Mouse (Mus musculus) cerebellum, adult 9-11 months (tissue): ENCODE results near the gene Nucks1.

ENCODE experiments used
- DNase-seq: peaks from one replicate; pipeline ENCODE4 v3.0.0; 2022

The Nucks1 gene

DNA sequence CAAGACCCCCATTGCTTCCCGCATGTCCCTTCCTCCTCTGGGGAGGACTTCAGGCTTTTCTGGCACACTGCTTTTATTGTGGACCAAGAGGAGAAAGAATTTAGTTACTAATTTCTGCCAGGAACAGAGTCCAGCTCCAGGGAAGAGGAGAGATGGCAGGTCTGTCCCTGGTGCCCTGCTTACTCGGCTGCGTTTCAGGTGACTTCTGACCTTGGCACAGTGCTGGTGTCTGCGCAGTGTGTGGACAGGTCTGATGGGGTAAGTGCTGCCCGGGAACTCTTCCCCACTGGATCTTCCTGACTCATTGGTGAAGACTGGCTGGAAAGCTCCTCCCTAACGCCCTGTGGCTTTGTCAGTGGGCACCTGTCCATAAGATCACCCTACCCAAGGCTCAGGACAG, 58.6 kb downstream of the Nucks1 start:
- DNase-seq = no peak

DNA sequence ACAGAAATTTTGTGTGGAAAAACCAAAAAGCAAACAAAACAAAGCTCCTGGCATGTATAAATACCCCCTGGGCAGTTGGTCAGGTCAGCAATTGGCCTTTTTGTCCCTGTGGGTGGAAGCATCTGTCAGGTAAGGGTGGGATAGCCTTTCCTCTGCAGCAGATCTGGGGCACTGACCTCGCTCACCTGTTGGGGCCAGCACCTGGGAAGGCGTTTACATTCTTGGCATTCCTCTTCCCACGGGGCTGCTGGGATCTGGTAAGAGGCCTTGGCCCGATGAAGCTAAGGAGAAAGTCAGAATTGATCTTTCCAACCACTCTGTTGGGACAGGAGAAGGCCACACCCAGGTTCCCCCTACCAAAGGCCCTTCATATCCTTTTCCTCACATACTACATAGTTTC, 59.5 kb downstream of the Nucks1 start:
- no peak for DNase-seq

DNA sequence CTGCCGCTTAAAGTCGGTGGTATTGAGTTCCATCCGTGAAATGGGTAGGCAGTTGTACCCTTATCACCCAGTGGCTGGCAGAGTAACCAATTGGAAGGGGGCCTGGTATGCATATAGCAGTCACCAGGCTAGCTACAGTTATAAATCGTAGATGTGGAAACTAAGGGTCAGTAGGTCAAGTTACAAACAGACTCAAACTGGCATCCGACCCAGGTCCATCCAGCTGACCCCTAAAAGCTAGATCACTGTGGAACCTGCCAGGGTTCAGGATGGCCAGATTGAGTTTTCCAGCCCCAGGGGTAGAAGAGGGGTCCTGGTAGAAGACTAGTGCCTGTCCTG, 60.0 kb downstream of the Nucks1 start:
- no peak for DNase-seq

DNA sequence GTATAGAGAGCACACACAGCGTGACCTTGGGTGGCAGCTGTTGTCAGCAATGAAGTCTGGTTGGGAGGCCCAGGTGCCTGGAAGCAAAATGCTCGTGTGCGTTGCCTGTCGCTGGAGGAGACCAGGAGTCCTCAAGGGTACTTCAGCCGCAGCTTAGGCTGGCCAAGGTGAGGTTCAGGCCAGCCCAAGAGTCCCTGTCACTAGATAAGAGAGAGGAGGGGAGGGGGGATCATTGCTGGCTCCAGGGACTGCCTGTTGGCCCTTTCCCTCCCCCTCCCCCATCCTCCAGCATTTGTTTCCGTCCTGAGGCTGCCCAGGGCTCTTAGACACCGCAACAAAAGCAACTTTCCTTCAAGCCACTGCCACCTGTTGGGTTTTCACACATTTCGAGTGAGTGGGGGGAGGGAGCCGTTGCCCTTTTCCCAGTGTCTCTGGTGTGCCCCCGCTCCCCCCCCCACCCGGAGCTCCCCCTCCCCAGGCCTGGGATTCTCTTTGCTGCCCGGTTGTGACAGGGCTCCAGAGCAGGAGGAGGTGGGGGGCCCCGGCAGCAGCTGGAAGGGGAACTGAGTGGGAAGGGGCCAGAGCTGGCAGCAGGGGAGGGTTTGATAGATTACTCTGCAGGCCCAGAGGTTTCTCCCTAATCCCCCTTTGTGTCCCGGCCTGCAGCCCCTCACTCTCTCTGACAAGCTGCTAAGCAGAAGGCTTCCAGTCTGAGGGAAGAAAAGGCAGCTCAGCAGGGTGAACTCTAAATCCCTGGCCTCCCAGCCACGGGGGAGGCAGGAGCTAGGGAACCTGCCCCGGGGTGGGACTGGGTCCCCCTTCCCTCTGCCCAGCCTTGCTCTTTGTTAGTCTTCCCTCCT, 60.6 kb downstream of the Nucks1 start:
- no peak for DNase-seq

DNA sequence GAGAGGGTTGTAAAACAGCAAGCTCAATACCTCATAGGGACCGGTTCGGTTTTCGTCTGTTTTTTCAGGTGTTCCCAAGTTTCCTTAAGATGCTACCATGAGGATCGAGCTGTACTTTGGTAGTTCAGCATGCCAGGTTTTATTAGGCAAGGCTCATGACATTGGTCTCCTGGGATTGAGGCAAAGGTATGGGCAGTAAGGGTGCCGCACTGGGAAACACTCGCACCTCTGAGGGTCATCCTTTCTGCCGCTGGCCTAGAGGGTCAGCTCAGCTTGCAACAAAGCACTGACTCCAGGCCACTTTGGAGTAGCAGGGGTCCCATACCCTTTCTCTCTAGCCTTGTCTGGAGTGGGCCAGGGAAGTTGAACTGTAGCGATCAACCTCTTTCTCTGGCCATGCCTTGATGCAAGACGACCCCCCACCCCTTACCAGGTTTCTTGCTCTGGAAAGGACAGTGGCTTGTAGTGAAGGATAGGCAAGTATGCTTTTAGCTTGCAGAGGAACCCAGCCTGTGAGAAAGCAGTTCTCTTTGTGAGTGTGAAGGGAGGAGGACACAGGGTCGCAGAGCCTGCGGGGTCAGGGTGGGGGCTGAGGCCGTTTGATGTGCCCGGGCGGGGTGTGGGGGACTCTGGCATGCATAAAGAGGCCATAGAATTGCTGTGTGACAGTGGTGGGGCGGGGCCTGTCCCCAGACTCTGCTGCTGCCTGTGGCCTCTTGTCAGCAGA, 61.6 kb downstream of the Nucks1 start:
- no peak for DNase-seq

DNA sequence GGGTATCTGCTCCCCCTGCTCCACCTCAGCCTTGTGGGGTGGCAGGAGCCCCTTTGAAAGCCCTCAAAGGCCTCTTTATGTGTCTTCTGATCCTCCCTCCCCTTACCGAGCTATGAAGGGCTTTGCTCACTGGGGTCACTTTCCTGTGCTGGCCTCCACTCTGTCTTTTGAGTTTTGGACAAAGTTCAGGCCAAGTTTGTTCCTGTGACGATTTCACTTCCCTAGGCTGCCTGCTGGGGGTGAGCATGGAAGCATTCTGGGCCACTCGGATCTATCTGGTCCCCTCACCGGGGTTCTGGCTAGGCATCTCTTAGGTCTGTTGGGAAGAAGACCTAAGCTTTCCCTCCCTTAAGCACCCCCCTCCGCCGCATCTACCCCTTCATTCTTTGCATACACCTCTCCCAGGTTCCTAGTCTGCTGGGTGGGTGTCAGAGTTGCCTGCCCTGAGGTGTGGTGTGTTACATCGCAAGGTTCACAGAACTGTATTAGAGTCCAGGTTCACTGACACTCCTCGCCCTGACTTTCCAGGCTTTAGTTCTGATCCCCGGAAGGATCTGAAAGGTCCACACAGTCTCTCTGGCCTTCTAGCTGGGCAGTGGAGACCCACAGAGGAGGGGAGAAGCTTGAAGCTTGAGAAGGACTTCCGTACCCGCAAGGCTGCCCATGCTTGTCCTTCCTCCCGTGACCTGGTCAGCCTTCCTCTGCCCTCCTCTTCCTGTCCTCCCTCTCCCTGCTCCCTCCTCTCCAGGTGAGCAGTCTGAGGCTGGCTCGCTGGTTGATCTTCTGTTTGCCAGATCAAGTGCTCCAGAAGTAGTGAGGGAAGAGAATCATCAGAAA, 62.4 kb downstream of the Nucks1 start:
- no peak for DNase-seq

DNA sequence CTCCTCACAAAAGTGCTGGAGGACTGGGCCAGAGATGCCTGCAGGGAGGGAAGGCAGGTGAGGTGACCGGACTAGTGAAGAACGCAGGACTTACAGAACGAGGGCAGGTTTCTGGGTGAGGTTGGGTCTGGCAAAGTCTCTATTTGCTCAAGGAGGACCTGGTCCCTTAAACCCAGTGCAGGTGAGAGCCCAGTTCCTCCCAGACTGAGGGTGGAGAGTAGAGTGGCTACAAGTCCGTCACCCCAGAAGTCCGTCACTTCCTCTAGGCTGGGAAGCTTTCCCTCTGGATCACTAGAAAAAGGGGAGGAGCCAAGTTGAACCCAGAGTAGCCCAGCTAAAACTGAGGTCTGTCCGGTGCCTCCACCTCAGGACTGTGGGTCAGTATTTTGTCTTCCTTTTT, 63.7 kb downstream of the Nucks1 start:
- DNase-seq = no peak

DNA sequence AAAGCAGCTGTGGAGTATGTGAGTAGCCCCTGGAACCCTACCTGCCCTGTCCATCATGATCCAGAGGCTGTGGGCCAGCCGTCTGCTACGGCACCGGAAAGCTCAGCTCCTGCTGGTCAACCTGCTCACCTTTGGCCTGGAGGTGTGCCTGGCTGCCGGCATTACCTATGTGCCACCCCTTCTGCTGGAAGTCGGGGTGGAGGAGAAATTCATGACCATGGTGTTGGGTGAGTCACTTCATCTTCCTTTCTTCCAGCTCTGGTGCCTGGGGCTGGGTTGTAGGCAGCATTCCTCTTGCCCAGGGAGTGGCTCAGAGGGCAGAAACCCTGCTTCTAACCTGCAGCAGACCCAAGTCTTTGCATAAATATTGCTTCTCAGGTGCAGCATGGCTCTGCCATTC, 66.6 kb downstream of the Nucks1 start:
- no peak for DNase-seq

DNA sequence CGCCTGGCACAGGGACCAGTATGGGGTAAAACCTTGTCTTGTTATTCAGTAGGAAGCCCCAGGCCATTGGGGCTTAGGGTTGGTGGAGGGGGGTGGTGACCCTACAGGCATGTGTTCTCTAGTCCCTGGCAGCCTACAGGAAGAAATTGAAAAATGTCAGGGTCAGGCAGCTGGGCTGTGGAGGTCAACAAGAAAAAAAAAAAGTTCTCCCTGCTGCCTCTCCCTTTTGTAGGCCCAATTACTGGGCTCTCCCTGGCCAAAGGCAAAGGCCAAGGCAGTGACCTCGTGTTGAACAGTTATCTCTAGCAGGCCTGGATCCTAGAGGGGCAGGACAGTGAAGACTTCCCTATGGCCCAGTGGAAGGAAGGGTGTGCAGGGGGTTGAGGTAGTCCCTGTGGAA, 70.1 kb downstream of the Nucks1 start:
- no peak for DNase-seq

DNA sequence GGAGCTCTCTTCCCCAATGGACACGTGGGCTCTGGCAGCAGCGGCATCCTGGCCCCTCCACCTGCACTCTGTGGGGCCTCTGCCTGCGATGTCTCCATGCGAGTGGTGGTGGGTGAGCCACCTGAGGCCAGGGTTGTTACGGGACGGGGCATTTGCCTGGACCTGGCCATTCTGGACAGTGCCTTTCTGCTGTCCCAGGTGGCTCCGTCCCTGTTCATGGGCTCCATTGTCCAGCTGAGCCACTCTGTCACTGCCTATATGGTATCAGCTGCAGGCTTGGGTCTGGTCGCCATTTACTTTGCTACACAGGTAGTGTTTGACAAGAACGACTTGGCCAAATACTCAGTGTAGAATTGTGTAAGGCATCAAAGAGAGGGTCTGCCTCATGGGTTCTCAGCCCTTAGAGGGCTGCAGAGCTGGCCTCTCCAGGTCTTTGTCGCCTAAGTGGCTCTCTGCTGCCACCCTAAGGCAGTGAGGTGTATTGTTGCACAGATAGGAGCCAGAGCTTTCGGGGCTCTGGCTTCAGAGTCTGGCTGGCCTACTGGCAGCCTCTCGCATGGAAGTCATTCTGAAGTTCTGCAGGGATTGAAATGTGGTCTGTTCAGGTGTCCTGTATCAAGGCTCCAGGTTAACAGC, 71.2 kb downstream of the Nucks1 start:
- peak; percentile 69 for DNase-seq

DNA sequence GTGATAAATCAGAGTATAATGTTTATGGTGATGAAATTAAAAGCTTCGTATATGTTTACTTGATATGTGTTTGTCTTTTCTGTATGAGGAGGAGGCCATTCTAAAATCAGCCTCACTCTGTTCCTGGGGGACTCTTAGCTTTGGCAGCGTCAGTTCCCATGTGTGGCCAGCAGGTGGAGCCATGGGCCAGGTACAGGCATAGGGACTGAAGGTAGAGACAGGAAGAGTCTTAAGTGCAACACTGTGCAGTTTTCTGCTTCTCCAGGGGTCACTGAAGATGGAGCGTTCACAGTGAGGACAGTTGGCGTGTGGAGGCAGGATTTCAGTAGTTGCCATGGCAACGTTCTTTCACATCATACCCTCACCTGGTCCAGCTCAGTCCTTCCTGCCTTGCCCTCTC, 72.6 kb downstream of the Nucks1 start:
- peak; percentile 72 for DNase-seq

DNA sequence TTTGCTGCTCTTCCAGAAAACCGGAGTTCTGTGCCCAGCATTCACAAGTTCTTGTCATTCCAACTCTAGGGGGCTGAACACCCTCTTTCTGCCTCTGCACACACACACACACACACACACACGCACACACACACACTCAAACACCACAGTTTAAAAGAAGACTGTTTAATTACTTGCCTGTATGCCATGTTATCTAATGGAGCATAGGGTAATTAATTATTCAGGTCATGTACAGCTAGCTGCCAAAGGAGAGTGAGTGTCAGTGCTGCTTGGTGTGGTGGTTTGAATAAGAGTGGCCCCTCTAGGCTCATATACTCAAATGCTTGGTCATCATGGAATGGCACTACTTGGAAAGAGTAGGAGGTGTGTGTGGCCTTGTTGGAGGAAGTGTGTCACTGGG, 73.5 kb downstream of the Nucks1 start:
- no peak for DNase-seq
